Mouse (Mus musculus): ENCODE measurements around the gene Cox10. TPM values are rescaled to one million over a fixed set of nuclear protein-coding genes. Genes with fewer than 3 reads are reported as not detected.

Cox10 gene
- polyA plus RNA-seq, 1 experiment from 2014 or later: 28.0 TPM

DNA sequence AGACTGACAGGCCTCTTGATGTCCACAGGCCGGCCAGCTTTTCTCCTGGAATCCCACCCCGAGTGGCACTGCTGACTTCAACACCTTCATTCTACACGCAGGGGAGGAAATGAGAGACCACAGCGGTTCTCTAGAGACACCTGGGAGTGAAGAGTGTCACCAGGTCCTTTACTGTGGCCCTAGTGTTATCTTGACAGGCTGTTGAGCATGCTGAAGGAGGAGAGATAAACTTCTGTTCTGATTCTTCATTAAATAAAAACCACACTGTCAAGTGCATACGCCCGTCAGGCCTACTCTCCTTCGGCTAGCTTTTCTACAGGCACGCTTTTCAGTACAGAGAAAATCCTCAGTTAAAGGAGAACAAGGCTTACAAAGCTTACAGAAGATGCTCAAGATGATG is 60.0 kb downstream of the Cox10 start:
- Histone ChIP-seq H3K9me3 (ENCODE audit: control insufficient read depth, low read length) (no peaks in the 10 kb centered on the region), H3K36me3 (ENCODE audit: control insufficient read depth, insufficient read depth, low read length) (no peaks in the 10 kb centered on the region), H3K27me3 (ENCODE audit: control insufficient read depth, insufficient read depth, low read length) (no peaks in the 10 kb centered on the region), H3K4me3 (ENCODE audit: low read depth, low read length) (no peak overlapping the region), H3K4me2 (no peak overlapping the region), H3K27ac (ENCODE audit: low read depth, low read length) (no peak overlapping the region), H3K9ac (ENCODE audit: low read length) (no peak overlapping the region), H3K4me1 (ENCODE audit: control insufficient read depth, insufficient read depth, low read length) (peaks cover 27% of the 10 kb centered on the region)
- DNase-seq (ENCODE audit: low spot score, missing footprints) (no peak), ATAC-seq (ENCODE audit: low FRiP score) (no peak)
- 94% methylated on average over 8 of the region's 8 CpGs for WGBS

DNA sequence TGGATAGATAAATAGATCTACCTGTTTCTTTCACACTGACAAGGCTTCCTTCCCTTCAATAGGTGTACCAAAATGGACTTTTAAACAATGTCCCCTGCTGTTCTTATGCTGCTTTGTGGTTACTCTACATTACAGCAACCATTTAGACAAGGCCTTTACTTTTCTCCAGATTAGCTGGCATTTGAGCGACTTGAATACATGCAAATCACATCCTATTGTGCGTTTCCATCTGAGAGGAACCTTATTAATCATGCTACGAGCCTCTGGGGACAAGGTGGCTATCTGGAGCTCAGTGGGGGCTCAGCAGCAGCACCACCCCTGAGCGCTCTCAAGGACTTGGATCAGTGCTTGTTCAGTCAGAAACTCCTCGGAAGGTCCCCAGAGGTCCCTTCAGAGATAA is 61.1 kb downstream of the Cox10 start:
- WGBS: 51% methylated on average over 5 of the region's 5 CpGs

GRCm38 (mm10) chr11:64015309-64015708 is 64.0 kb downstream of the Cox10 start:
- H3K4me1 ChIP-seq (ENCODE audit: control insufficient read depth, insufficient read depth, low read length): peaks cover 21% of the 10 kb centered on the region

More for the DNA sequence above, 61.1 kb downstream of the Cox10 start:
- no peak overlapping the region for H3K4me2 ChIP-seq
- ATAC-seq (ENCODE audit: low FRiP score) (no peak), DNase-seq (ENCODE audit: low spot score, missing footprints) (no peak)
- no peak overlapping the region for H3K9ac ChIP-seq (ENCODE audit: low read length)
- H3K9me3 ChIP-seq (ENCODE audit: control insufficient read depth, low read length): no peaks in the 10 kb centered on the region
- H3K36me3 ChIP-seq (ENCODE audit: control insufficient read depth, insufficient read depth, low read length): no peaks in the 10 kb centered on the region
- H3K4me3 ChIP-seq (ENCODE audit: low read depth, low read length): no peak overlapping the region
- no peaks in the 10 kb centered on the region for H3K27me3 ChIP-seq (ENCODE audit: control insufficient read depth, insufficient read depth, low read length)
- H3K27ac ChIP-seq (ENCODE audit: low read depth, low read length): no peak overlapping the region
- peaks cover 19% of the 10 kb centered on the region for H3K4me1 ChIP-seq (ENCODE audit: control insufficient read depth, insufficient read depth, low read length)

DNA sequence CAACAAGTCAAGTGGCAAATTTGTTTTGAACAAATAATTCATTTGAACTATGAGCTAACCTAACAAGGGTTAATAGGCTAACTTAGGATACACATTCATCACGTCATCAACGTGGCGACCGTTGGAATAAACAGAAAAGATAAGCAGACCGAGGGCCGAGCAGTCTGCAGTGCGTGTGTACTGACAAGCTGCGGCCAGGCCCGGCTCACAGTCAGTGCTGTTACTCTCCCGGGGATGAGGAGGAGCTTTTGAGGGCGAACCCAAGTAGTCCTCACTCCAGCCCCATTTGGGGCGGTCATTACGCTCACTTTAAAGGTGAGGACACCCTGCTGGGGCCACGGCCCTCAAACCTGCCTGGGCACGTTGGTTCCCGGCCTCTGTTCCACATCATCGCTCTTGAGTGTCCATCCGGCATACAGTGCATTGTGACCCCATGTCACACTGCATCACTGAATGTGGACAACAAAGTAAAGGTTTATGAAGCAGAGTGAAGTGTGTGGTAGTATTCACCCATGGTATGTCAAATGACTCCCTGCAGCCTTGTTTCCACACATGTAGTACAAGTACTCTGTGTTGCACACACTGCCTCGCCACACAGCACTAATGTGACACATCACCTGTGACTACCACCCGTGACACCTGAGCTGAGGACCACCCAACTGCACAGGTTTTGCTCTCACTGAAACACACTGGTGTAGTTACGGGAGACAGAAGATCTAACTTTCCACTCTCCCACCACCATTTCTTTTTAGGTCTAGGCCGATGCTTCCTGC is 68.4 kb downstream of the Cox10 start:
- Histone ChIP-seq H3K27me3 (ENCODE audit: control insufficient read depth, insufficient read depth, low read length) (no peaks in the 10 kb centered on the region), H3K36me3 (ENCODE audit: control insufficient read depth, insufficient read depth, low read length) (no peaks in the 10 kb centered on the region), H3K27ac (ENCODE audit: low read depth, low read length) (no peak overlapping the region), H3K4me2 (no peak overlapping the region), H3K4me1 (ENCODE audit: control insufficient read depth, insufficient read depth, low read length) (peaks cover 16% of the 10 kb centered on the region), H3K9me3 (ENCODE audit: control insufficient read depth, low read length) (no peaks in the 10 kb centered on the region), H3K4me3 (ENCODE audit: low read depth, low read length) (no peak overlapping the region), H3K9ac (ENCODE audit: low read length) (no peak overlapping the region)
- WGBS: 67% methylated on average over 22 of the region's 22 CpGs
- ATAC-seq (ENCODE audit: low FRiP score): no peak
- DNase-seq (ENCODE audit: low spot score, missing footprints): no peak

More at GRCm38 (mm10) chr11:64015309-64015708, 64.0 kb downstream of the Cox10 start:
- Histone ChIP-seq H3K9me3 (ENCODE audit: control insufficient read depth, low read length) (no peaks in the 10 kb centered on the region), H3K36me3 (ENCODE audit: control insufficient read depth, insufficient read depth, low read length) (no peaks in the 10 kb centered on the region), H3K4me3 (ENCODE audit: low read depth, low read length) (no peak overlapping the region), H3K27me3 (ENCODE audit: control insufficient read depth, insufficient read depth, low read length) (no peaks in the 10 kb centered on the region), H3K27ac (ENCODE audit: low read depth, low read length) (no peak overlapping the region), H3K9ac (ENCODE audit: low read length) (no peak overlapping the region), H3K4me2 (no peak overlapping the region)
- WGBS: 70% methylated on average over 6 of the region's 6 CpGs
- no peak for DNase-seq (ENCODE audit: low spot score, missing footprints)
- no peak for ATAC-seq (ENCODE audit: low FRiP score)

- H3K4me2 ChIP-seq: no peak overlapping the region
- H3K27ac ChIP-seq (ENCODE audit: low read depth, low read length): no peak overlapping the region
- ATAC-seq (ENCODE audit: low FRiP score) (no peak), DNase-seq (ENCODE audit: low spot score, missing footprints) (no peak)
- H3K4me1 ChIP-seq (ENCODE audit: control insufficient read depth, insufficient read depth, low read length): no peaks in the 10 kb centered on the region
- no peaks in the 10 kb centered on the region for H3K27me3 ChIP-seq (ENCODE audit: control insufficient read depth, insufficient read depth, low read length)
- no peaks in the 10 kb centered on the region for H3K36me3 ChIP-seq (ENCODE audit: control insufficient read depth, insufficient read depth, low read length)
- no peaks in the 10 kb centered on the region for H3K9me3 ChIP-seq (ENCODE audit: control insufficient read depth, low read length)
- 95% methylated on average over 4 of the region's 4 CpGs for WGBS
- no peak overlapping the region for H3K9ac ChIP-seq (ENCODE audit: low read length)
- no peak overlapping the region for H3K4me3 ChIP-seq (ENCODE audit: low read depth, low read length)
Observed at GRCm38 (mm10) chr11:64004152-64004551, 75.1 kb downstream of the Cox10 start.

DNA sequence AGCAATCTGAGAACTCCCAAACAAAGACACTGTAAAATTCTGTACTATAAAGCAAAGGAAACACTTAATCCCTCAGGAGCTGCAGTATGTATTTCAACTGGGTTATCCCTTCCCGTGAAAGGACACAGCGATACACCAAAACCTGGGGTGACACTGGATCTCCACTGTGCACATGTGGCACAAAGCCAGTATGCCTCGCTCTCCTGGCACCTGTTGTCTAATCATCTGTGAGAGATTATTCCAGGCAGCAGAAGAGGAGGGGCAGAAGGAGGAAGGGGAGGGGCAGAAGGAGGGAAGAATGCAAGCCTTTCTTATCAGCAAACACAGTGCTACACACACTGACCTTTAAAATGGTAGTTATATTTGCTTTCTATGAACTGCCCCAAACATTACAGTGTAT is 75.8 kb downstream of the Cox10 start:
- no peaks in the 10 kb centered on the region for H3K27me3 ChIP-seq (ENCODE audit: control insufficient read depth, insufficient read depth, low read length)
- no peak for DNase-seq (ENCODE audit: low spot score, missing footprints)
- H3K4me1 ChIP-seq (ENCODE audit: control insufficient read depth, insufficient read depth, low read length): no peaks in the 10 kb centered on the region
- no peak overlapping the region for H3K9ac ChIP-seq (ENCODE audit: low read length)
- no peak overlapping the region for H3K27ac ChIP-seq (ENCODE audit: low read depth, low read length)
- no peaks in the 10 kb centered on the region for H3K36me3 ChIP-seq (ENCODE audit: control insufficient read depth, insufficient read depth, low read length)
- H3K9me3 ChIP-seq (ENCODE audit: control insufficient read depth, low read length): no peaks in the 10 kb centered on the region
- H3K4me3 ChIP-seq (ENCODE audit: low read depth, low read length): no peak overlapping the region
- no peak for ATAC-seq (ENCODE audit: low FRiP score)
- 81% methylated on average over 3 of the region's 3 CpGs for WGBS
- no peak overlapping the region for H3K4me2 ChIP-seq

DNA sequence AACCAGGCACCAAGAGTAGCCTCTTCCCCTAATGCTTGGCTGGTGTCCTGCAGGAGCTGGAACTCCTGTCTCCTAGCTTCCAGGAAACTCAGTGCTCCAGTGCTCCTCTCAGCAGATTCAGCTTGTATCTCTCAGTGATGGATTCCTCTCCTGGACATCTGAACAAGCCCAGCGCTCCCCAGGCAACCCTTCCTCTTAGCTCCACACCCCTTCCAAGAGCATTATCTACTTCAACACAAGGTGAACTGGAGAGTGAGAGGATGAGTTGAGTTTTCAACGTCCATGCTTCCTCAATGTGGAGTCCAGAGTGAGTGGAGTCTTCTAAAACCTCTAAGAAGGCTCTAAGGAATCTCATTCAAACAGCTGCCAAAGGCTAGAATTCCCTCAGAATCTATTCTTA is 76.6 kb downstream of the Cox10 start:
- no peaks in the 10 kb centered on the region for H3K9me3 ChIP-seq (ENCODE audit: control insufficient read depth, low read length)

GRCm38 (mm10) chr11:64001111-64001510 is 78.2 kb downstream of the Cox10 start:
- H3K36me3 ChIP-seq (ENCODE audit: control insufficient read depth, insufficient read depth, low read length): no peaks in the 10 kb centered on the region
- WGBS: 88% methylated on average over 2 of the region's 2 CpGs

More for the DNA sequence above, 76.6 kb downstream of the Cox10 start:
- H3K4me1 ChIP-seq (ENCODE audit: control insufficient read depth, insufficient read depth, low read length): no peaks in the 10 kb centered on the region
- H3K4me3 ChIP-seq (ENCODE audit: low read depth, low read length): no peak overlapping the region
- no peaks in the 10 kb centered on the region for H3K36me3 ChIP-seq (ENCODE audit: control insufficient read depth, insufficient read depth, low read length)
- DNase-seq (ENCODE audit: low spot score, missing footprints) (no peak), ATAC-seq (ENCODE audit: low FRiP score) (no peak)
- no peaks in the 10 kb centered on the region for H3K27me3 ChIP-seq (ENCODE audit: control insufficient read depth, insufficient read depth, low read length)
- no peak overlapping the region for H3K9ac ChIP-seq (ENCODE audit: low read length)
- WGBS: 95% methylated on average over 2 of the region's 2 CpGs
- H3K27ac ChIP-seq (ENCODE audit: low read depth, low read length): no peak overlapping the region
- no peak overlapping the region for H3K4me2 ChIP-seq

DNA sequence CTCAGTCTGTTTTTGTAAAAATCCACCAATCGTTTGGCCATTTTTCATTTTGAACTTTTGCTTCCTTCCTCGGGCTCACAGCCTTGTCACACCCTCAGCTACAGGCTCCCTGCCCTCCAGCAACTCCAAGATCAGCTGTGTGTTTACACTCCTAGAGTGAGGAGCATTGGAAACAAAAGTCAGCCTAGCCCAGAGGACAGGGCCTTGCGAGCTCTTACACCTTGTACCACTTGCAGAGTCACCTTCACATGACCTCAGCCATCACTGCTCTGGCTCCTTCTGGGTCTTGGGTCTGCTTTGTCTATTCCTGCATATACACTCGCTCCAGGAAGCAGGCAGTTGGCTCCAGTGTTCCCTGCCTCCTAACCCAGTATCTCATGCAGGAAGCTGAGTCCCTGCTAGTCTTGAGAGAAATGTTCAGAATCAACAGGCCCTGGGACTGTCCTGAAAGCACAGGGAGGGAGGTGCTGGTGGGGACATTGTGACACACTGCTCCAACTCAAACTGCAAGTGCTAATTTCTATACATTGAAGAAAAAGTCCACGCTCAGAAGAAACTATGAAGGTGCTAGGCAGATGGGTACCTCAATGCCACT is 79.0 kb downstream of the Cox10 start:
- H3K27ac ChIP-seq (ENCODE audit: low read depth, low read length): no peak overlapping the region
- 78% methylated on average over 5 of the region's 5 CpGs for WGBS
- no peak for ATAC-seq (ENCODE audit: low FRiP score)
- H3K4me2 ChIP-seq: no peak overlapping the region
- no peak for DNase-seq (ENCODE audit: low spot score, missing footprints)
- H3K4me1 ChIP-seq (ENCODE audit: control insufficient read depth, insufficient read depth, low read length): no peaks in the 10 kb centered on the region
- H3K9ac ChIP-seq (ENCODE audit: low read length): no peak overlapping the region
- H3K9me3 ChIP-seq (ENCODE audit: control insufficient read depth, low read length): no peaks in the 10 kb centered on the region
- H3K4me3 ChIP-seq (ENCODE audit: low read depth, low read length): no peak overlapping the region
- no peaks in the 10 kb centered on the region for H3K36me3 ChIP-seq (ENCODE audit: control insufficient read depth, insufficient read depth, low read length)
- H3K27me3 ChIP-seq (ENCODE audit: control insufficient read depth, insufficient read depth, low read length): no peaks in the 10 kb centered on the region

More at GRCm38 (mm10) chr11:64001111-64001510, 78.2 kb downstream of the Cox10 start:
- Histone ChIP-seq H3K9me3 (ENCODE audit: control insufficient read depth, low read length) (no peaks in the 10 kb centered on the region), H3K4me2 (no peak overlapping the region), H3K27me3 (ENCODE audit: control insufficient read depth, insufficient read depth, low read length) (no peaks in the 10 kb centered on the region), H3K4me3 (ENCODE audit: low read depth, low read length) (no peak overlapping the region), H3K9ac (ENCODE audit: low read length) (no peak overlapping the region), H3K4me1 (ENCODE audit: control insufficient read depth, insufficient read depth, low read length) (no peaks in the 10 kb centered on the region), H3K27ac (ENCODE audit: low read depth, low read length) (no peak overlapping the region)
- ATAC-seq (ENCODE audit: low FRiP score) (no peak), DNase-seq (ENCODE audit: low spot score, missing footprints) (no peak)

Data from midbrain, embryonic 11.5 days (tissue).